ENCODE assay signal across 9 mouse cellular contexts in genomic region chr10:116260658-116261433, GRCm38 (mm10). TPM values are rescaled to one million over a fixed set of nuclear protein-coding genes. Genes with fewer than 3 reads are reported as not detected.
DNase-seq lines count a peak whose midpoint lies in the region; ATAC-seq and TF ChIP-seq lines count a peak whose summit lies in the region.
"Had no signal": no experiment of that assay in that cellular context is flagged by ENCODE, and none has a peak within 500 bp of the region (broad histone marks: within the 10 kb centered on the region; RNA-seq: fewer than 3 reads in every experiment).

No protein-coding gene starts in this region.

- intact Hi-C loops in heart, adult 2 months (cut with DNase I), result no loop called here

- H3K9me3 ChIP-seq in neural tube, embryonic 15.5 days (replicated peaks), result no peaks in the 10 kb centered on the region

- peaks cover 10% of the 10 kb centered on the region for H3K36me3 ChIP-seq in heart, adult 2 months (ENCODE audit: control insufficient read depth, insufficient read depth, low read length)
- H3K36me3 ChIP-seq in neural tube, embryonic 15.5 days, result no peaks in the 10 kb centered on the region

- no peak for TF ChIP-seq EP300 in heart, adult 2 months (IDR thresholded peaks at IDR 0.05; ENCODE audit: insufficient read depth, low read depth, low read length)

- peaks cover 12% of the 10 kb centered on the region for H3K4me1 ChIP-seq in heart, adult 2 months (ENCODE audit: control insufficient read depth, insufficient read depth, low read length)
- H3K4me1 ChIP-seq in neural tube, embryonic 15.5 days, result 0 out of 2 replicates have a peak, but pooled peaks cover 4% of the 10 kb centered on the region

- no peak overlapping the region for H3K4me3 ChIP-seq in heart, adult 2 months
- H3K4me3 ChIP-seq in neural tube, embryonic 15.5 days (replicated peaks), result no peak overlapping the region

- peak overlapping the region; percentile 1 for H3K9ac ChIP-seq in heart, adult 2 months (ENCODE audit: low read depth, low read length)
- H3K9ac ChIP-seq in neural tube, embryonic 15.5 days (replicated peaks), result no peak overlapping the region

- TF ChIP-seq CTCF in heart, adult 2 months (IDR thresholded peaks at IDR 0.05), result peak; percentile 14; the same call in 1 of the 2 replicates

- TF ChIP-seq POLR2A in heart, adult 2 months (IDR thresholded peaks at IDR 0.05; ENCODE audit: insufficient read depth, low read depth, low read length), result peak; percentile 36; the same call in 1 of the 2 replicates

- no peaks in the 10 kb centered on the region for H3K27me3 ChIP-seq in heart, adult 2 months (ENCODE audit: control insufficient read depth, insufficient read depth, low read length)
- no peaks in the 10 kb centered on the region for H3K27me3 ChIP-seq in neural tube, embryonic 15.5 days (replicated peaks)
- H3K27me3 ChIP-seq: CH12.LX had no signal

- 7% methylated on average over 13 of the region's 13 CpGs for whole genome bisulfite sequencing in heart, adult 2 months
- 78% methylated on average over 13 of the region's 13 CpGs for WGBS in neural tube, embryonic 15.5 days

- DNase-seq in embryo, embryonic 10 days (ENCODE audit: low spot score), result peak; percentile 21
- no peak for DNase-seq in embryo, embryonic 9.5 days (ENCODE audit: extremely low spot score)
- peak; percentile 32 for DNase-seq in right cerebral cortex, adult 18-20 months
- DNase-seq in right cerebral cortex, postnatal 4 days, result no peak
- DNase-seq in heart, adult 2 months, result peak; percentile 67 to 71
- DNase-seq in kidney, postnatal 36 days, result peak; percentile 53 to 71
- DNase-seq in cerebellum, adult 9-11 months, result no peak

- peak overlapping the region; percentile 74 for H3K27ac ChIP-seq in heart, adult 2 months
- peak overlapping the region; percentile 54 for H3K27ac ChIP-seq in neural tube, embryonic 15.5 days (replicated peaks)

- ATAC-seq in neural tube, embryonic 15.5 days (ENCODE audit: low FRiP score), result no peak

- no peaks in the 10 kb centered on the region for H3K79me2 ChIP-seq in heart, adult 2 months (replicated peaks; ENCODE audit: control insufficient read depth, insufficient read depth, low read length)

- H3K4me2 ChIP-seq in neural tube, embryonic 15.5 days, result no peak overlapping the region

RNA-seq across cellular contexts. Expression of gene Ptprb, which starts 14.5 kb away (rescaled TPM):
- total RNA-seq in heart, adult 2 months (2021), result 10 to 100 TPM; 63.1 to 66.3 TPM
- 14.8 and 25.1 TPM in 2 replicates for polyA plus RNA-seq in heart, adult 2 months (2012; rRNA removed)
- polyA plus RNA-seq in neural tube, embryonic 15.5 days (2015; fragmentation: Nextera tagmentation; extraction: Ambion mirVana), result 3.1 and 3.5 TPM in 2 replicates
- total RNA-seq: CH12.LX had no signal

Comparison
In these comparisons a context has a peak if more than half of its experiments do, and no peak if none do; other contexts are left out.
1. DNase-seq: peak in embryo, embryonic 10 days (single experiment), right cerebral cortex, adult 18-20 months (single experiment), heart, adult 2 months (2 of 2) and kidney, postnatal 36 days (2 of 2); none in embryo, embryonic 9.5 days (single experiment), right cerebral cortex, postnatal 4 days (single experiment) and cerebellum, adult 9-11 months (single experiment).